Mouse (Mus musculus): ENCODE measurements around the gene Wdr37. TPM values are rescaled to one million over a fixed set of nuclear protein-coding genes. Genes with fewer than 3 reads are reported as not detected.

Wdr37 gene
- total RNA-seq, 1 experiment, result 15.4 TPM

GRCm38 (mm10) chr13:8831546-8832251 is 40.0 kb downstream of the Wdr37 start:
- in situ Hi-C loops (cut with MboI; ENCODE audit: low sequenced_read_pairs in 2 of 2, unreplicated experiment in 2 of 2), result no loop called here
- H3K36me3 ChIP-seq (ENCODE audit: control insufficient read depth, insufficient read depth, low read length, poor library complexity, severe bottlenecking), result peaks cover 14% of the 10 kb centered on the region
- no peaks in the 10 kb centered on the region for H3K9me3 ChIP-seq (ENCODE audit: control insufficient read depth, insufficient read depth, low read depth, low read length)
- no peak overlapping the region for H3K9ac ChIP-seq (ENCODE audit: insufficient read depth, low read depth, low read length, poor library complexity, severe bottlenecking)
- H3K27ac ChIP-seq (ENCODE audit: insufficient read depth, low read depth, low read length, poor library complexity, severe bottlenecking), result no peak overlapping the region
- H3K4me3 ChIP-seq (ENCODE audit: insufficient read depth in 1 of 2, low read depth in 1 of 2, low read length in 2 of 2, poor library complexity in 1 of 2, severe bottlenecking in 1 of 2), result no peak overlapping the region
- DNase-seq (ENCODE audit: low read depth, low spot score), result no peak
- H3K4me1 ChIP-seq (ENCODE audit: control insufficient read depth in 2 of 2, insufficient read depth in 2 of 2, low read length in 2 of 2, poor library complexity in 1 of 2), result no peaks in the 10 kb centered on the region; a peak in 1 of 4 replicates
- TF ChIP-seq ZC3H11A (IDR thresholded peaks at IDR 0.05; ENCODE audit: borderline replicate concordance, low read depth, low read length), result no peak
- no peak for TF ChIP-seq MAFK (IDR thresholded peaks at IDR 0.05; ENCODE audit: insufficient read depth, low read depth, low read length)
- no peak for TF ChIP-seq ZNF384 (IDR thresholded peaks at IDR 0.05; ENCODE audit: low read depth, low read length)
- no peak for TF ChIP-seq HCFC1 (IDR thresholded peaks at IDR 0.05; ENCODE audit: borderline replicate concordance, insufficient read depth, low read length)
- no peak for TF ChIP-seq CHD2 (IDR thresholded peaks at IDR 0.05; ENCODE audit: low read depth, low read length)

- TF ChIP-seq ZC3H11A (IDR thresholded peaks at IDR 0.05; ENCODE audit: borderline replicate concordance, low read depth, low read length) (no peak), ZNF384 (IDR thresholded peaks at IDR 0.05; ENCODE audit: low read depth, low read length) (no peak), MAFK (IDR thresholded peaks at IDR 0.05; ENCODE audit: insufficient read depth, low read depth, low read length) (no peak), HCFC1 (IDR thresholded peaks at IDR 0.05; ENCODE audit: borderline replicate concordance, insufficient read depth, low read length) (no peak), CHD2 (IDR thresholded peaks at IDR 0.05; ENCODE audit: low read depth, low read length) (no peak)
- no peak for DNase-seq (ENCODE audit: low read depth, low spot score)
- in situ Hi-C loops (cut with MboI; ENCODE audit: low sequenced_read_pairs in 2 of 2, unreplicated experiment in 2 of 2), result no loop called here
- Histone ChIP-seq H3K4me3 (ENCODE audit: insufficient read depth in 1 of 2, low read depth in 1 of 2, low read length in 2 of 2, poor library complexity in 1 of 2, severe bottlenecking in 1 of 2) (no peak overlapping the region), H3K4me1 (ENCODE audit: control insufficient read depth in 2 of 2, insufficient read depth in 2 of 2, low read length in 2 of 2, poor library complexity in 1 of 2) (no peaks in the 10 kb centered on the region; a peak in 1 of 4 replicates), H3K9ac (ENCODE audit: insufficient read depth, low read depth, low read length, poor library complexity, severe bottlenecking) (no peak overlapping the region), H3K36me3 (ENCODE audit: control insufficient read depth, insufficient read depth, low read length, poor library complexity, severe bottlenecking) (peaks cover 10% of the 10 kb centered on the region), H3K27ac (ENCODE audit: insufficient read depth, low read depth, low read length, poor library complexity, severe bottlenecking) (no peak overlapping the region), H3K9me3 (ENCODE audit: control insufficient read depth, insufficient read depth, low read depth, low read length) (no peaks in the 10 kb centered on the region)
Observed at GRCm38 (mm10) chr13:8830696-8831095, 41.0 kb downstream of the Wdr37 start.

GRCm38 (mm10) chr13:8829784-8830183 is 41.9 kb downstream of the Wdr37 start:
- no peak overlapping the region for H3K27ac ChIP-seq (ENCODE audit: insufficient read depth, low read depth, low read length, poor library complexity, severe bottlenecking)
- in situ Hi-C loops (cut with MboI; ENCODE audit: low sequenced_read_pairs in 2 of 2, unreplicated experiment in 2 of 2), result no loop called here
- no peaks in the 10 kb centered on the region; a peak in 1 of 4 replicates for H3K4me1 ChIP-seq (ENCODE audit: control insufficient read depth in 2 of 2, insufficient read depth in 2 of 2, low read length in 2 of 2, poor library complexity in 1 of 2)
- no peak overlapping the region for H3K9ac ChIP-seq (ENCODE audit: insufficient read depth, low read depth, low read length, poor library complexity, severe bottlenecking)
- no peaks in the 10 kb centered on the region for H3K9me3 ChIP-seq (ENCODE audit: control insufficient read depth, insufficient read depth, low read depth, low read length)
- TF ChIP-seq MAFK (IDR thresholded peaks at IDR 0.05; ENCODE audit: insufficient read depth, low read depth, low read length) (no peak), HCFC1 (IDR thresholded peaks at IDR 0.05; ENCODE audit: borderline replicate concordance, insufficient read depth, low read length) (no peak), ZC3H11A (IDR thresholded peaks at IDR 0.05; ENCODE audit: borderline replicate concordance, low read depth, low read length) (no peak), CHD2 (IDR thresholded peaks at IDR 0.05; ENCODE audit: low read depth, low read length) (no peak), ZNF384 (IDR thresholded peaks at IDR 0.05; ENCODE audit: low read depth, low read length) (no peak)
- H3K4me3 ChIP-seq (ENCODE audit: insufficient read depth in 1 of 2, low read depth in 1 of 2, low read length in 2 of 2, poor library complexity in 1 of 2, severe bottlenecking in 1 of 2), result no peak overlapping the region
- no peak for DNase-seq (ENCODE audit: low read depth, low spot score)
- peaks cover 10% of the 10 kb centered on the region for H3K36me3 ChIP-seq (ENCODE audit: control insufficient read depth, insufficient read depth, low read length, poor library complexity, severe bottlenecking)

DNA sequence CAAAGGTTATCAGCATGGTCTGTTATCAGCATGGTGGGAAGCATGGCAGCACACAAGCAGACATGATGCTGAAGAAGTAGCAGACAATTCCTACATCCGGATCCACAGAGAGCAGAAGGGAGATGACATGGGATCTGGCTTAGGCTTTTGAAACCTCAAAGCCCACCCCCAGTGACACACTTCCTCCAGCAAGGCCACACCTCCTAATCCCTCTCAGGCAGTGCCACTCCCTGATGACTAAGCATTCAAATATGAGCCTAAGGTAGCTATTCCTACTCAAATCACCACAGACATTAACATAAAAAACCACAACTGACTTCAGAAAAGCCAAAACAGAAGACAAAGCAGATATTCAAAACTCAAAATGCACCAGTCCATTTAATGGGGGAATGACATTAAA is 42.8 kb downstream of the Wdr37 start:
- Histone ChIP-seq H3K4me1 (ENCODE audit: control insufficient read depth in 2 of 2, insufficient read depth in 2 of 2, low read length in 2 of 2, poor library complexity in 1 of 2) (no peaks in the 10 kb centered on the region; a peak in 1 of 4 replicates), H3K9me3 (ENCODE audit: control insufficient read depth, insufficient read depth, low read depth, low read length) (no peaks in the 10 kb centered on the region), H3K36me3 (ENCODE audit: control insufficient read depth, insufficient read depth, low read length, poor library complexity, severe bottlenecking) (peaks cover 9% of the 10 kb centered on the region), H3K27ac (ENCODE audit: insufficient read depth, low read depth, low read length, poor library complexity, severe bottlenecking) (no peak overlapping the region), H3K4me3 (ENCODE audit: insufficient read depth in 1 of 2, low read depth in 1 of 2, low read length in 2 of 2, poor library complexity in 1 of 2, severe bottlenecking in 1 of 2) (no peak overlapping the region), H3K9ac (ENCODE audit: insufficient read depth, low read depth, low read length, poor library complexity, severe bottlenecking) (no peak overlapping the region)
- DNase-seq (ENCODE audit: low read depth, low spot score), result no peak
- in situ Hi-C loops (cut with MboI; ENCODE audit: low sequenced_read_pairs in 2 of 2, unreplicated experiment in 2 of 2), result no loop called here
- TF ChIP-seq CHD2 (IDR thresholded peaks at IDR 0.05; ENCODE audit: low read depth, low read length), result no peak
- TF ChIP-seq ZNF384 (IDR thresholded peaks at IDR 0.05; ENCODE audit: low read depth, low read length), result no peak
- no peak for TF ChIP-seq HCFC1 (IDR thresholded peaks at IDR 0.05; ENCODE audit: borderline replicate concordance, insufficient read depth, low read length)
- TF ChIP-seq ZC3H11A (IDR thresholded peaks at IDR 0.05; ENCODE audit: borderline replicate concordance, low read depth, low read length), result no peak
